26 mouse cellular contexts compared by ENCODE assay signal in genomic region chr2:139114523-139114922, GRCm38 (mm10).
"Had no signal": no experiment of that assay in that cellular context is flagged by ENCODE, and none has a peak within 500 bp of the region (broad histone marks: within the 10 kb centered on the region; RNA-seq: fewer than 3 reads in every experiment).

No protein-coding gene starts in this region.

- H3K36me3 ChIP-seq: heart, embryonic 10.5 days; heart, embryonic 12.5 days; hindbrain, embryonic 10.5 days; hindbrain, embryonic 12.5 days; intestine, embryonic 15.5 days; limb, embryonic 10.5 days; limb, embryonic 12.5 days; liver, embryonic 13.5 days had no signal

- H3K27me3 ChIP-seq: heart, embryonic 12.5 days; hindbrain, embryonic 12.5 days; intestine, embryonic 15.5 days; limb, embryonic 12.5 days; liver, embryonic 13.5 days had no signal

- ATAC-seq: hindbrain, embryonic 16.5 days; inflammation-experienced regulatory T-cells, adult 6 months; intestine, embryonic 15.5 days; intestine, postnatal 0 days had no signal

- H3K9me3 ChIP-seq: heart, embryonic 10.5 days; heart, embryonic 12.5 days; hindbrain, embryonic 10.5 days; hindbrain, embryonic 12.5 days; intestine, embryonic 15.5 days; limb, embryonic 10.5 days; limb, embryonic 12.5 days; liver, embryonic 13.5 days had no signal

- H3K4me1 ChIP-seq: heart, embryonic 10.5 days; heart, embryonic 12.5 days; hindbrain, embryonic 10.5 days; hindbrain, embryonic 12.5 days; intestine, embryonic 15.5 days; limb, embryonic 10.5 days; limb, embryonic 12.5 days; liver, embryonic 13.5 days had no signal

- H3K4me3 ChIP-seq: heart, embryonic 10.5 days; heart, embryonic 12.5 days; hindbrain, embryonic 10.5 days; hindbrain, embryonic 12.5 days; intestine, embryonic 15.5 days; layer of hippocampus, adult 2 months; left cerebral cortex, adult 2 months; limb, embryonic 10.5 days; limb, embryonic 12.5 days; liver, embryonic 13.5 days had no signal

- H3K27ac ChIP-seq: heart, embryonic 10.5 days; hindbrain, embryonic 10.5 days; hindbrain, embryonic 12.5 days; hindbrain, embryonic 14.5 days; intestine, embryonic 15.5 days; layer of hippocampus, adult 2 months; left cerebral cortex, adult 2 months; limb, embryonic 10.5 days; limb, embryonic 12.5 days; liver, embryonic 13.5 days had no signal

- DNase-seq: gastrocnemius, postnatal 14 days; gastrocnemius, postnatal 36 days; heart, adult 18-20 months; heart, postnatal 10 days; heart, postnatal 4 days; kidney, adult 18-20 months; kidney, adult 8-10 months; kidney, postnatal 10 days; kidney, postnatal 25 days; kidney, postnatal 4 days; liver; liver, embryonic 13.5 days had no signal

- H3K9ac ChIP-seq: heart, embryonic 12.5 days; hindbrain, embryonic 12.5 days; hindbrain, embryonic 14.5 days; intestine, embryonic 15.5 days; limb, embryonic 12.5 days; liver, embryonic 13.5 days had no signal

- H3K4me2 ChIP-seq: heart, embryonic 12.5 days; hindbrain, embryonic 12.5 days; hindbrain, embryonic 14.5 days; intestine, embryonic 15.5 days; limb, embryonic 12.5 days; liver, embryonic 11.5 days; liver, embryonic 13.5 days had no signal
